Mouse (Mus musculus) T-helper 2 cell (primary cell): ENCODE data around the gene Ubqln1.

Source experiments
- in situ Hi-C: fragments of 300-600 bp; cut with MboI, MseI; formaldehyde crosslinking; loops from one replicate; pipeline ENCODE4 v1.15.1; 2025; ENCODE audit warnings: high pct_unique_total_duplicates

Ubqln1 gene

GRCm38 (mm10) chr13:58201908-58202307, 13.5 kb downstream of the Ubqln1 start:
- in situ Hi-C loops: no loop called here

GRCm38 (mm10) chr13:58201343-58201742, 14.1 kb downstream of the Ubqln1 start:
- in situ Hi-C loops: no loop called here

- in situ Hi-C loops: no loop called here
Measured at GRCm38 (mm10) chr13:58197981-58198640, 17.3 kb downstream of the Ubqln1 start.

GRCm38 (mm10) chr13:58197211-58197610, 18.2 kb downstream of the Ubqln1 start:
- in situ Hi-C loops: no loop called here

GRCm38 (mm10) chr13:58194908-58195307, 20.5 kb downstream of the Ubqln1 start:
- in situ Hi-C loops: no loop called here

GRCm38 (mm10) chr13:58193221-58193620, 22.2 kb downstream of the Ubqln1 start:
- in situ Hi-C loops: no loop called here

- in situ Hi-C loops: no loop called here
Measured at GRCm38 (mm10) chr13:58192146-58192545, 23.3 kb downstream of the Ubqln1 start.

- in situ Hi-C loops: no loop called here
Measured at GRCm38 (mm10) chr13:58191516-58191915, 23.9 kb downstream of the Ubqln1 start.

GRCm38 (mm10) chr13:58189473-58189872, 26.0 kb downstream of the Ubqln1 start:
- in situ Hi-C loops: no loop called here

- in situ Hi-C loops: no loop called here
Measured at GRCm38 (mm10) chr13:58188412-58188811, 27.0 kb downstream of the Ubqln1 start.

GRCm38 (mm10) chr13:58187751-58188150, 27.7 kb downstream of the Ubqln1 start:
- in situ Hi-C loops: no loop called here

- in situ Hi-C loops: no loop called here
Measured at GRCm38 (mm10) chr13:58186281-58186680, 29.2 kb downstream of the Ubqln1 start.

GRCm38 (mm10) chr13:58184111-58184510, 31.3 kb downstream of the Ubqln1 start:
- in situ Hi-C loops: no loop called here

GRCm38 (mm10) chr13:58181607-58182551, 33.6 kb downstream of the Ubqln1 start:
- in situ Hi-C loops: no loop called here

- in situ Hi-C loops: no loop called here
Measured at GRCm38 (mm10) chr13:58177511-58178208, 37.8 kb downstream of the Ubqln1 start.

- in situ Hi-C loops: no loop called here
Measured at GRCm38 (mm10) chr13:58176105-58176504, 39.3 kb downstream of the Ubqln1 start.

GRCm38 (mm10) chr13:58168119-58168518, 47.3 kb downstream of the Ubqln1 start:
- in situ Hi-C loops: loop anchor here (10.0 kb wide), 1 partner anchor 387 kb away; no protein-coding TSS in a partner anchor

GRCm38 (mm10) chr13:58163343-58163742, 52.1 kb downstream of the Ubqln1 start:
- in situ Hi-C loops: loop anchor here (10.0 kb wide), 1 partner anchor 391 kb away; no protein-coding TSS in a partner anchor

GRCm38 (mm10) chr13:58160761-58161160, 54.7 kb downstream of the Ubqln1 start:
- in situ Hi-C loops: loop anchor here (10.0 kb wide), 1 partner anchor 394 kb away; no protein-coding TSS in a partner anchor

GRCm38 (mm10) chr13:58158099-58158912, 57.1 kb downstream of the Ubqln1 start:
- in situ Hi-C loops: loop anchor here (5.0 to 10.0 kb wide), 2 partner anchors 116 to 224 kb away; partner anchors contain the start of gene Gkap1
